Mouse (Mus musculus): ENCODE measurements around the gene Rbm48. TPM values are rescaled to one million over a fixed set of nuclear protein-coding genes. Genes with fewer than 3 reads are reported as not detected.

The Rbm48 gene
- 46.2 TPM for polyA plus RNA-seq (2017; shearing (Covaris generic))

DNA sequence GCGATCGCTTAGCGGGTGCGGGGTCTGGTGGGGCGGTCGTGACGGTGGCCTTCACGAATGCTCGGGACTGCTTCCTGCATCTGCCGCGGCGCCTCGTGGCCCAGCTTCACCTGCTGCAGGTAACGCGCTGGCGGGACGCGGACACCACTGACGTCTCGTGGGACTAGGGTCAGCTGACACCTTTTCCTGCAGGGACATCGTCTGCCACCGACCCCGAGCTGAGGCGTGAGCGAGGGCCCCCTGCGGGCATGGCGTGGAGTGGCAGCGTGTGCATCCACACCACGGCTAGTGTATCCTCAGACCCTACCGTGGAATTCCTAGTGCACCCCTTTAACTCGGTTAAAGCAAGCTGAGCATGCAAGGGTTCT lies at the start of gene Rbm48:
TSS of gene Rbm48 (minus strand) at position 187 of the 368 bp plus-strand sequence.

DNA sequence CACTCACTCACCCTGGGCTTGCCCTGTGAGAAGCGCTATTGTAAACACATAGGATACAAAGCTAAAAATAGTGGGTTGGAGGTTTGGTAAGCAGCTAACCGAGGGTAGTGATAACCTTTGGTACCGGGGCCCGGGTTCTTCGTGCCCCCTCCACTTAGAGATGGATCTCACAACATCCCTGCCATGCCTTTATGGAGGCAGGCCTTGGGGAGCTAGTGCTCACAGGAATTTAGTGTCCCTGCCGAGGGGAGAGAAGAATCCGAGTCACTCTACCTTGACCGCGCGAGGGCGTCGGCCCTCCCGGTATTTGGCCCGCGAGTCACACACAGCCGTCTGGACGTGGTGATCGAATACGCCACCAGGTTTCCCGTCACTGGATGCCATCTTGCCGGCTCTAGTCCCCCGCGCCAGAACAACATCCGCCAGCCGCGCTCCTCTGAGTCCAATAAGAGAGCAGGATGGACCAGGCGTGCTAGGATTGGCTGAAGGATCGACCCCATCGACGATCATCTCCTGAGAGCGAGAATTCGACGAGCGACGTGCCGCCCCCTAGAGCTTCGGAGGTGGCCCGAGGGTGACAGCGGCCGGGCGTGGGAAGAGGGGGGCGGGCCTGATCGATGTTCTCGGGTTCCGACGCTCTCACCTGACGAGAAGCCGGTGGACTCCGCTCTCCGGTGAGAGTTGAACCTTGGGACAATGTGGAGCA lies 539 bp downstream of the Rbm48 start, which contains the start of gene Pex1:
TSS of gene Pex1 (plus strand) at position 374 of the 706 bp plus-strand sequence.

GRCm38 (mm10) chr5:3571266-3571665 lies 25.1 kb downstream of the Rbm48 start, which contains the start of gene 1700109H08Rik:
Gene 1700109H08Rik, plus strand, starts transcription at chr5:3571566.

DNA sequence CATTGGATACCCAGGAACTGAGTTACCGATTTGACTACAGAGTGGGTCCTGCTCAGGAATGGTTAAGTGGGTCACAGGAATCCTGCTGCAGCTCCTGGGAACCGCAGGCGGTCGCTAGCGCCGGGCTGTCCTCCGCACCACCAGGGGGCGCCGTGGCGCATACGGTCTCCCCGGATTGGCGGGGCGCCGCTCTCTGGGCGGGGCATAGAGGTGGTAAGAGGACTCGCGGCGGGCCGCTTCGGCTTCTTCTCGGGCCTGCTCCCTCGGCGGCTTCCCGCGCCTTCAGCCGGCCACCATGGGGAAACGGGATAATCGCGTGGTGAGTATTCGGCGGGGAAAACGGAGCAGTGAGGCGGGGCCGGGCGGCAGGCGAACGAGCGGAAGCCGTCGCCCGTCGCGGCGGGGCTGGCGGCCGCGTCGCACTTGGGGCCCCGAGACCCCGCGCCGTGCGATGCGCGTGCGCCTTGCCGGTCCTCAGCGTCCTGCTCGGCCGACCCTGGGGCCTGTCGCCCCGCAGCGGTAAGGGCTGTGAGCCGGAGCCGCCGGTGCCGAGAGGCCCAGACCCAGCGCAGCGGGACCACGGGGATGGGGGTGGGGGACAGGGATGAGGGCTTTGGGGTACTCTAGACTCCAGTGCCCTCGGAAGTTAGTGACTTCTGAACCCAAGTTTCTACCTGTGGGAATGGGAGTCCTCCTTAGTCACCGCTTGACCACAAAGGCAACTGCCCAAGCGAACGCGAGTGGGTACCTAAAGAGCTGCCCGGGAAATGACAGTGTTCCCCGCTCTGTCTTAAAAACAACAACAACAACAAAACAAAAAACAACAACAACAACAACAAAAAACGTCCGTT lies 52.5 kb downstream of the Rbm48 start, which contains the start of gene Fam133b:
TSS of gene Fam133b (plus strand) at position 205 of the 851 bp plus-strand sequence.

Other genes starting within 250 kb of the Rbm48 start
- gene Fam133b, start 52.8 kb downstream of the Rbm48 start, polyA plus RNA-seq (2017; shearing (Covaris generic)) = 39.6 TPM
- 3.1 TPM for gene 1700109H08Rik, start 25.0 kb downstream of the Rbm48 start, polyA plus RNA-seq (2017; shearing (Covaris generic))
- 12.1 TPM for gene Pex1, start 519 bp downstream of the Rbm48 start, polyA plus RNA-seq (2017; shearing (Covaris generic))
- gene Tmbim7, start 54.6 kb upstream of the Rbm48 start, polyA plus RNA-seq (2017; shearing (Covaris generic)) = not detected
- gene Gatad1, start 60.6 kb upstream of the Rbm48 start, polyA plus RNA-seq (2017; shearing (Covaris generic)) = 16.9 TPM
- 51.6 TPM for gene Ankib1, start 206.3 kb upstream of the Rbm48 start, polyA plus RNA-seq (2017; shearing (Covaris generic))
- 66.9 TPM for gene Krit1, start 206.6 kb upstream of the Rbm48 start, polyA plus RNA-seq (2017; shearing (Covaris generic))
- gene Lrrd1, start 248.6 kb upstream of the Rbm48 start, polyA plus RNA-seq (2017; shearing (Covaris generic)) = not detected